Mouse (Mus musculus): ENCODE data around the gene Eif4h. TPM values are rescaled to one million over a fixed set of nuclear protein-coding genes. Genes with fewer than 3 reads are reported as not detected.
"Not testable (repeated sequence)": the region's sequence is repeated elsewhere in the genome, so short reads cannot be mapped to it uniquely, and the experiment has no call there.

Gene Eif4h
- total RNA-seq, 2 experiments from 2014 or later, result 286 to 291 TPM

- DNase-seq (ENCODE audit: low spot score in 2 of 2), result no peak
Measured at GRCm38 (mm10) chr5:134652015-134652414, 12.7 kb upstream of the Eif4h start.

GRCm38 (mm10) chr5:134650926-134651325 lies 11.6 kb upstream of the Eif4h start:
- DNase-seq (ENCODE audit: low spot score in 2 of 2), result peak in 1 of 2 experiments; percentile 46

GRCm38 (mm10) chr5:134648976-134649375 lies 9.7 kb upstream of the Eif4h start:
- not testable (repeated sequence) for DNase-seq (ENCODE audit: low spot score in 2 of 2)

- DNase-seq (ENCODE audit: low spot score in 2 of 2), result no peak
Measured at GRCm38 (mm10) chr5:134647394-134647793, 8.1 kb upstream of the Eif4h start.

- DNase-seq (ENCODE audit: low spot score in 2 of 2), result no peak
Measured at GRCm38 (mm10) chr5:134646461-134646860, 7.2 kb upstream of the Eif4h start.

GRCm38 (mm10) chr5:134644643-134645118 lies 5.4 kb upstream of the Eif4h start:
- no peak for DNase-seq (ENCODE audit: low spot score in 2 of 2)

GRCm38 (mm10) chr5:134644121-134644520 lies 4.8 kb upstream of the Eif4h start:
- no peak for DNase-seq (ENCODE audit: low spot score in 2 of 2)

GRCm38 (mm10) chr5:134640371-134640770 lies 1.1 kb upstream of the Eif4h start:
- DNase-seq (ENCODE audit: low spot score in 2 of 2), result no peak

GRCm38 (mm10) chr5:134638461-134639268 lies 625 bp downstream of the Eif4h start:
- DNase-seq (ENCODE audit: low spot score in 2 of 2), result no peak

- no peak for DNase-seq (ENCODE audit: low spot score in 2 of 2)
Measured at GRCm38 (mm10) chr5:134637820-134638367, 1.4 kb downstream of the Eif4h start.

GRCm38 (mm10) chr5:134632841-134633240 lies 6.4 kb downstream of the Eif4h start:
- no peak for DNase-seq (ENCODE audit: low spot score in 2 of 2)

GRCm38 (mm10) chr5:134630835-134631234 lies 8.5 kb downstream of the Eif4h start:
- DNase-seq (ENCODE audit: low spot score in 2 of 2), result no peak

- no peak for DNase-seq (ENCODE audit: low spot score in 2 of 2)
Measured at GRCm38 (mm10) chr5:134629508-134629907, 9.8 kb downstream of the Eif4h start.

- peak; percentile 71 to 90 for DNase-seq (ENCODE audit: low spot score in 2 of 2)
Measured at GRCm38 (mm10) chr5:134622069-134622468, 17.2 kb downstream of the Eif4h start.

GRCm38 (mm10) chr5:134621099-134621640 lies 18.1 kb downstream of the Eif4h start:
- DNase-seq (ENCODE audit: low spot score in 2 of 2), result no peak

GRCm38 (mm10) chr5:134620457-134620856 lies 18.8 kb downstream of the Eif4h start:
- DNase-seq (ENCODE audit: low spot score in 2 of 2), result no peak

GRCm38 (mm10) chr5:134617071-134617470 lies 22.2 kb downstream of the Eif4h start:
- DNase-seq (ENCODE audit: low spot score in 2 of 2), result peak; percentile 60 to 63

GRCm38 (mm10) chr5:134615780-134616179 lies 23.5 kb downstream of the Eif4h start:
- peak in 1 of 2 experiments; percentile 41 for DNase-seq (ENCODE audit: low spot score in 2 of 2)

- DNase-seq (ENCODE audit: low spot score in 2 of 2), result no peak
Measured at GRCm38 (mm10) chr5:134615380-134615779, 23.9 kb downstream of the Eif4h start.

GRCm38 (mm10) chr5:134614802-134615201 lies 24.5 kb downstream of the Eif4h start, which contains the start of gene Lat2:
TSS of gene Lat2 (minus strand) at chr5:134615025.
- no peak for DNase-seq (ENCODE audit: low spot score in 2 of 2)

GRCm38 (mm10) chr5:134614296-134614695 lies 25.0 kb downstream of the Eif4h start:
- no peak for DNase-seq (ENCODE audit: low spot score in 2 of 2)

GRCm38 (mm10) chr5:134613727-134614126 lies 25.6 kb downstream of the Eif4h start:
- DNase-seq (ENCODE audit: low spot score in 2 of 2), result no peak

All from layer of hippocampus, postnatal 14 days (tissue).